Mouse (Mus musculus): ENCODE results near the gene Cytip.

GRCm38 (mm10) chr2:58184197-58184596 lies 11.1 kb downstream of the Cytip start:
- TF ChIP-seq CTCF (IDR thresholded peaks at IDR 0.05; ENCODE audit: low read depth) (no peak), EP300 (IDR thresholded peaks at IDR 0.05; ENCODE audit: low read depth) (no peak)

Measured in liver, embryonic 14.5 days (tissue).